Mouse (Mus musculus) liver, embryonic 14.5 days (tissue): Measurements from ENCODE around the gene Tbc1d22a. TPM values are rescaled to one million over a fixed set of nuclear protein-coding genes. Genes with fewer than 3 reads are reported as not detected.

Source experiments
- ATAC-seq: fragments of 200-750 bp; cut with Nextera tagmentation; 2 replicates; pipeline ENCODE4 v1.8.0; 2017; ENCODE audit warnings: moderate number of reproducible peaks, mild to moderate bottlenecking, moderate library complexity; ENCODE audit not compliant: insufficient read depth
- DNase-seq, 3 experiments: peaks; one replicate each; pipeline ENCODE4 v3.0.0-alpha.2; 2012 to 2013; ENCODE audit warnings: low read depth in 3 of 3, low spot score in 3 of 3
- H3K27ac ChIP-seq: fragments of 300-500 bp; sonication (generic); 2 replicates; pipeline ENCODE4 v1.5.1; 2014; ENCODE audit warnings: moderate library complexity, mild to moderate bottlenecking, control low read depth, inconsistent platforms
- H3K27me3 ChIP-seq: fragments of 300-500 bp; sonication (generic); 2 replicates; pipeline ENCODE4 v1.6.1; 2014; ENCODE audit warnings: mild to moderate bottlenecking, low read length, moderate library complexity; ENCODE audit not compliant: control insufficient read depth, insufficient read depth
- H3K36me3 ChIP-seq: fragments of 300-500 bp; sonication (generic); replicated peaks from 2 replicates; pipeline ENCODE4 v1.6.1; 2014; ENCODE audit warnings: low read depth; ENCODE audit not compliant: control insufficient read depth, insufficient read depth
- H3K4me1 ChIP-seq, 2 experiments: fragments of 200-500 bp in 1 of 2; fragments of 300-500 bp in 1 of 2; sonication (generic) in 1 of 2; replicated peaks; 2 replicates each; pipeline ENCODE4 v1.6.1; 2012 to 2014; ENCODE audit warnings: antibody characterized with exemption in 1 of 2, inconsistent platforms in 1 of 2, low read length in 1 of 2; ENCODE audit not compliant: control insufficient read depth in 2 of 2, insufficient read depth in 2 of 2
- H3K4me2 ChIP-seq: fragments of 300-500 bp; sonication (generic); 2 replicates; pipeline ENCODE4 v1.6.1; 2014; ENCODE audit warnings: low read depth, mild to moderate bottlenecking, control low read depth, moderate library complexity
- H3K4me3 ChIP-seq, 2 experiments: fragments of 200-500 bp in 1 of 2; fragments of 300-500 bp in 1 of 2; sonication (generic) in 1 of 2; 2 replicates each; pipeline ENCODE4 v1.5.1; 2012 to 2014; ENCODE audit warnings: low read depth in 2 of 2, low read length in 2 of 2, mild to moderate bottlenecking in 2 of 2, control low read depth in 1 of 2, inconsistent platforms in 1 of 2, moderate library complexity in 1 of 2; ENCODE audit not compliant: insufficient read depth in 1 of 2
- H3K9ac ChIP-seq: fragments of 300-500 bp; sonication (generic); replicated peaks from 2 replicates; pipeline ENCODE4 v1.6.1; 2014; ENCODE audit warnings: mild to moderate bottlenecking, control low read depth, moderate library complexity
- H3K9me3 ChIP-seq: fragments of 300-500 bp; sonication (generic); 2 replicates; pipeline ENCODE4 v1.6.1; 2016; ENCODE audit warnings: low read length, mixed read lengths; ENCODE audit not compliant: control insufficient read depth
- CTCF ChIP-seq: IDR thresholded peaks from 2 replicates; pipeline ENCODE4 v1.5.1; 2016; ENCODE audit warnings: antibody characterized with exemption, low read depth, control low read depth
- EP300 ChIP-seq: IDR thresholded peaks from 2 replicates; pipeline ENCODE4 v1.6.1; 2016; ENCODE audit warnings: antibody characterized with exemption, low read depth
- WGBS: fragments of 180-500 bp; shearing (Covaris S2); extraction: QIAGEN DNeasy Blood & Tissue Kit; methylation state at CpG from one replicate; pipeline ENCODE4 v1.1.7; 2014; ENCODE audit not compliant: insufficient replicate concordance; 5-methylcytosine and 5-hydroxymethylcytosine counted together
- polyA plus RNA-seq, 2 experiments: library from polyadenylated mRNA; depleted of rRNA in 1 of 2; stranded (reverse) in 1 of 2; unstranded in 1 of 2; fragments of >200 nt; fragmentation: Nextera tagmentation in 1 of 2; extraction: Ambion mirVana in 1 of 2; gene quantifications; 2 replicates each; pipeline versions ENCODE4 v1.2.1 to v1.2.3; 2012 to 2014

Gene Tbc1d22a
- polyA plus RNA-seq, 2 experiments, result 4.1 to 6.4 TPM

GRCm38 (mm10) chr15:86283238-86283637, 69.0 kb downstream of the Tbc1d22a start:
- H3K27me3 ChIP-seq, result no peaks in the 10 kb centered on the region
- TF ChIP-seq EP300, result no peak
- TF ChIP-seq CTCF, result no peak
- ATAC-seq (no peak), DNase-seq (no peak)
- no peak overlapping the region for H3K4me3 ChIP-seq
- H3K4me1 ChIP-seq, result 0 out of 4 replicates have a peak, but pooled peaks cover 0 to 2% of the 10 kb centered on the region in 2 experiments
- H3K27ac ChIP-seq, result no peak overlapping the region
- H3K36me3 ChIP-seq, result no peaks in the 10 kb centered on the region
- no peak overlapping the region for H3K9ac ChIP-seq
- WGBS, result 68% methylated on average over 1 of the region's 1 CpGs
- H3K9me3 ChIP-seq, result no peaks in the 10 kb centered on the region
- no peak overlapping the region for H3K4me2 ChIP-seq

DNA sequence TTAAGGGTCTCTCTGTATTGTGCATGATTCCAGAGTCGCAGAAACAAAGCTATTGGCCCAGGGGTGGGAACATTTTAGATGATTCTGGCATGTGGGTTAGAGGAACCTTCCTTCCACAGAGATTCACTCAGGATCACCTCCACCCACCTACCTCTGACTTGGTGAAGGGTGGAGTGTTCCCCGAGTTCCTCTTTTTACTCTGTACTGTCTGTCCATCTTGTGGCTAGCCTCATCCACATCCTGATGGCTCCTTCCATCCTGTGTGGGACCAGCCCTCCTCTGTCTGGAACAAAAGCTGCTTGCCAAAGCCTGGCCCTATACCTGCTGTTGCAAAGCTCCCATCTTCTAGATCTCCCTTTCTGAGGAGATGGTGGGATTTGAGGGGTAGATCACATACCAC, 71.0 kb downstream of the Tbc1d22a start:
- no peak for ATAC-seq
- no peaks in the 10 kb centered on the region for H3K9me3 ChIP-seq
- WGBS, result 39% methylated on average over 2 of the region's 2 CpGs
- H3K36me3 ChIP-seq, result no peaks in the 10 kb centered on the region
- H3K4me1 ChIP-seq, result 0 out of 4 replicates have a peak, but pooled peaks cover 0 to 2% of the 10 kb centered on the region in 2 experiments
- H3K9ac ChIP-seq, result no peak overlapping the region
- H3K4me2 ChIP-seq, result no peak overlapping the region
- DNase-seq, result no peak
- H3K4me3 ChIP-seq, result no peak overlapping the region
- no peaks in the 10 kb centered on the region for H3K27me3 ChIP-seq
- H3K27ac ChIP-seq, result no peak overlapping the region
- TF ChIP-seq EP300 (no peak), CTCF (no peak)

DNA sequence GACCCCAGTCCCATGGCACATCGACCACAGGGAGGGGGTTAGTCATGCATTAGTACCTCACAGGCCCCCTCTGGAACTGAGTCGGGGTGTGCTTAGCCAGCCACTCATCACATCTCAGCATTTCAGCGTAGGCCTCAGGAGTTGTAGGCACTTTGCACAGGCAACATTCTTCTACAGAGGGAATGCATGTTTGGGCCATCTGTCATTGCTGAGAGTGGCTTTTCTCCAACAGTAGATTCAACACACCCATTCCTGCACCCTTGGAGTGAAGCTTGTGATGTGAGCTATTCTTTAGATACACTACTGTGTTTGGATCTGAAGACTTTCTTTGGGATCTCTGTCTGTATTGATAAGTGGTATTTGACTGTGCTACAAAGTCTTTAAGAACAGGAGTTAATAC, 75.8 kb downstream of the Tbc1d22a start:
- Histone ChIP-seq H3K4me1 (no peaks in the 10 kb centered on the region), H3K4me2 (no peak overlapping the region), H3K9ac (no peak overlapping the region), H3K9me3 (no peaks in the 10 kb centered on the region), H3K36me3 (no peaks in the 10 kb centered on the region), H3K27me3 (no peaks in the 10 kb centered on the region), H3K4me3 (no peak overlapping the region), H3K27ac (no peak overlapping the region)
- DNase-seq (no peak), ATAC-seq (no peak)
- no peak for TF ChIP-seq CTCF
- TF ChIP-seq EP300, result no peak
- 67% methylated on average over 3 of the region's 3 CpGs for WGBS

GRCm38 (mm10) chr15:86292288-86292687, 78.0 kb downstream of the Tbc1d22a start:
- Histone ChIP-seq H3K27me3 (no peaks in the 10 kb centered on the region), H3K4me1 (no peaks in the 10 kb centered on the region), H3K9me3 (no peaks in the 10 kb centered on the region), H3K27ac (no peak overlapping the region), H3K4me3 (no peak overlapping the region), H3K36me3 (no peaks in the 10 kb centered on the region), H3K9ac (no peak overlapping the region), H3K4me2 (no peak overlapping the region)
- no peak for DNase-seq
- no peak for ATAC-seq
- whole genome bisulfite sequencing, result 59% methylated on average over 6 of the region's 6 CpGs
- TF ChIP-seq CTCF (no peak), EP300 (no peak)

DNA sequence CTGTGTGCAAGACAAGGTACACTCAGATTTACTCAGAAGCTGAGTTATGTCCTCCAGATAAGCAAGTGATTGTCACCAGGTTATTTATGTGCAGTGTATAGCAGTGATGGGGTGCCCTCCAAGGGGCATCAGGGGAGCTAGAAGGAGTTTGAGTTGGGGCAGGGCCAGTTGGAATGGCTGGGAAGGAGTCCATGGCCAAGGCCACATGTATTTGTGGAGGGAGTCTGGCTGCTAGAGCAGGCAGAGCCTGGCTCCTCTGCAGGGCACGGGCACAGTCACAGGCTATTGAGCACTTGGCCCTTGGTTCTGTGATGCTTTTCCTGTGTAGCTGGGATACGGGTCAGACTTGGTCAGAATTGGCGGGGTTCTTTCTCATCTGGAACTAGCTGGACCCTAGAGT, 80.2 kb downstream of the Tbc1d22a start:
- WGBS, result 73% methylated on average over 3 of the region's 3 CpGs
- ATAC-seq (no peak), DNase-seq (no peak)
- Histone ChIP-seq H3K4me2 (no peak overlapping the region), H3K9me3 (no peaks in the 10 kb centered on the region), H3K27ac (no peak overlapping the region), H3K27me3 (no peaks in the 10 kb centered on the region), H3K4me3 (no peak overlapping the region), H3K36me3 (no peaks in the 10 kb centered on the region), H3K4me1 (no peaks in the 10 kb centered on the region), H3K9ac (no peak overlapping the region)
- no peak for TF ChIP-seq EP300
- TF ChIP-seq CTCF, result no peak
